Mouse (Mus musculus) liver, embryonic 13.5 days (tissue): Measurements from ENCODE around the gene Dlg2. TPM values are rescaled to one million over a fixed set of nuclear protein-coding genes. Genes with fewer than 3 reads are reported as not detected.

Source experiments
- ATAC-seq: fragments of 200-750 bp; cut with Nextera tagmentation; 2 replicates; pipeline ENCODE4 v1.8.0; 2017; ENCODE audit warnings: low read depth, mild to moderate bottlenecking, moderate number of reproducible peaks, moderate library complexity
- DNase-seq: peaks from one replicate; pipeline ENCODE4 v3.0.0; 2022
- H3K27ac ChIP-seq: fragments of 300-500 bp; sonication (generic); 2 replicates; pipeline ENCODE4 v1.5.1; 2015; ENCODE audit warnings: moderate library complexity, mild to moderate bottlenecking, inconsistent platforms
- H3K27me3 ChIP-seq: fragments of 300-500 bp; sonication (generic); 2 replicates; pipeline ENCODE4 v1.6.1; 2015; ENCODE audit warnings: mild to moderate bottlenecking, inconsistent platforms
- H3K36me3 ChIP-seq: fragments of 300-500 bp; sonication (generic); 2 replicates; pipeline ENCODE4 v1.6.1; 2015; ENCODE audit warnings: mild to moderate bottlenecking, inconsistent platforms
- H3K4me1 ChIP-seq: fragments of 300-500 bp; sonication (generic); replicated peaks from 2 replicates; pipeline ENCODE4 v1.6.1; 2015; ENCODE audit warnings: inconsistent platforms
- H3K4me2 ChIP-seq: fragments of 300-500 bp; sonication (generic); 2 replicates; pipeline ENCODE4 v1.6.1; 2015; ENCODE audit warnings: inconsistent platforms, mild to moderate bottlenecking, moderate library complexity
- H3K4me3 ChIP-seq: fragments of 300-500 bp; sonication (generic); replicated peaks from 2 replicates; pipeline ENCODE4 v1.5.1; 2015; ENCODE audit warnings: mild to moderate bottlenecking, inconsistent platforms
- H3K9ac ChIP-seq: fragments of 300-500 bp; sonication (generic); 2 replicates; pipeline ENCODE4 v1.6.1; 2015; ENCODE audit warnings: mild to moderate bottlenecking, inconsistent platforms
- H3K9me3 ChIP-seq: fragments of 300-500 bp; sonication (generic); replicated peaks from 2 replicates; pipeline ENCODE4 v1.6.1; 2016; ENCODE audit warnings: inconsistent platforms
- WGBS: fragments of 180-500 bp; shearing (Covaris S2); methylation state at CpG from one replicate; pipeline ENCODE4 v1.1.7; 2015; ENCODE audit not compliant: insufficient replicate concordance; 5-methylcytosine and 5-hydroxymethylcytosine counted together
- polyA plus RNA-seq: library from polyadenylated mRNA; unstranded; fragments of >200 nt; fragmentation: Nextera tagmentation; extraction: Ambion mirVana; gene quantifications from 2 replicates; pipeline ENCODE4 v1.2.1, GENCODE M21; 2015

Dlg2 gene
- polyA plus RNA-seq, 1 experiment from 2014 or later, result 0.52 TPM

GRCm38 (mm10) chr7:91567423-91567822 lies 1091.0 kb downstream of the Dlg2 start:
- H3K4me2 ChIP-seq, result no peak overlapping the region
- H3K4me3 ChIP-seq, result no peak overlapping the region
- H3K9ac ChIP-seq, result no peak overlapping the region
- DNase-seq, result no peak
- H3K36me3 ChIP-seq, result no peaks in the 10 kb centered on the region
- H3K27ac ChIP-seq, result no peak overlapping the region
- H3K9me3 ChIP-seq, result no peaks in the 10 kb centered on the region
- H3K27me3 ChIP-seq, result no peaks in the 10 kb centered on the region
- no peak for ATAC-seq
- no peaks in the 10 kb centered on the region for H3K4me1 ChIP-seq

GRCm38 (mm10) chr7:91570969-91571368 lies 1094.5 kb downstream of the Dlg2 start:
- Histone ChIP-seq H3K9ac (no peak overlapping the region), H3K4me1 (no peaks in the 10 kb centered on the region), H3K4me3 (no peak overlapping the region), H3K4me2 (no peak overlapping the region), H3K27ac (no peak overlapping the region), H3K9me3 (no peaks in the 10 kb centered on the region), H3K36me3 (no peaks in the 10 kb centered on the region), H3K27me3 (no peaks in the 10 kb centered on the region)
- ATAC-seq (no peak), DNase-seq (no peak)
- WGBS, result 73% methylated on average over 2 of the region's 2 CpGs

GRCm38 (mm10) chr7:91572666-91573065 lies 1096.2 kb downstream of the Dlg2 start:
- ATAC-seq (no peak), DNase-seq (no peak)
- no peaks in the 10 kb centered on the region for H3K27me3 ChIP-seq
- no peak overlapping the region for H3K27ac ChIP-seq
- WGBS, result 39% methylated on average over 2 of the region's 2 CpGs
- no peak overlapping the region for H3K9ac ChIP-seq
- H3K36me3 ChIP-seq, result no peaks in the 10 kb centered on the region
- H3K4me1 ChIP-seq, result no peaks in the 10 kb centered on the region
- H3K4me2 ChIP-seq, result no peak overlapping the region
- no peaks in the 10 kb centered on the region for H3K9me3 ChIP-seq
- H3K4me3 ChIP-seq, result no peak overlapping the region

- Histone ChIP-seq H3K9me3 (no peaks in the 10 kb centered on the region), H3K9ac (no peak overlapping the region), H3K36me3 (no peaks in the 10 kb centered on the region), H3K4me1 (no peaks in the 10 kb centered on the region), H3K4me3 (no peak overlapping the region), H3K4me2 (no peak overlapping the region), H3K27me3 (no peaks in the 10 kb centered on the region), H3K27ac (no peak overlapping the region)
- ATAC-seq (no peak), DNase-seq (no peak)
Observed at GRCm38 (mm10) chr7:91573321-91573720, 1096.8 kb downstream of the Dlg2 start.

DNA sequence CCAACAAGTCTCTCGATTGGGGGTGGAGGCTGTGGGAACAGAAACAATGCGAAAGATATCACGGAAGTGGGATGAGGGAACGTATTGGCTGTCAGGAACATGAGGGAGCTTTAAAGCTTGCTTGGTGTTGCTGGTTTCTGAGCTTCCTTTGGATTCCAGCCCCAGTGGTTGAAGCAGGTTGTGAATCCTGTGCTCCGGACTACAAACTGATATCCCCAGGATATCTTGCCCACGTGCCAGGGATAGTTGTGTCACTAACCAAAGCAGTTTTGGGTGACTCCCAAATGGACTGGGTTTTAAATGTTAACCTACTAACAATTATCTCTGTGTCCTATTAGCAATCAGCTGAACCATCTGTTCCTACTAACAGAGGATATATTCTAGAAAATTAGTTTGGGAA lies 1099.7 kb downstream of the Dlg2 start:
- Histone ChIP-seq H3K4me2 (no peak overlapping the region), H3K27ac (no peak overlapping the region), H3K27me3 (no peaks in the 10 kb centered on the region), H3K9me3 (no peaks in the 10 kb centered on the region), H3K36me3 (no peaks in the 10 kb centered on the region), H3K4me1 (no peaks in the 10 kb centered on the region), H3K4me3 (no peak overlapping the region), H3K9ac (no peak overlapping the region)
- DNase-seq (no peak), ATAC-seq (no peak)
- 66% methylated on average over 6 of the region's 6 CpGs for WGBS

GRCm38 (mm10) chr7:91582203-91582602 lies 1105.7 kb downstream of the Dlg2 start:
- Histone ChIP-seq H3K9ac (no peak overlapping the region), H3K9me3 (no peaks in the 10 kb centered on the region), H3K27me3 (no peaks in the 10 kb centered on the region), H3K4me2 (no peak overlapping the region), H3K36me3 (no peaks in the 10 kb centered on the region), H3K27ac (no peak overlapping the region), H3K4me1 (no peaks in the 10 kb centered on the region), H3K4me3 (no peak overlapping the region)
- ATAC-seq (no peak), DNase-seq (no peak)
- 53% methylated on average over 2 of the region's 2 CpGs for WGBS

DNA sequence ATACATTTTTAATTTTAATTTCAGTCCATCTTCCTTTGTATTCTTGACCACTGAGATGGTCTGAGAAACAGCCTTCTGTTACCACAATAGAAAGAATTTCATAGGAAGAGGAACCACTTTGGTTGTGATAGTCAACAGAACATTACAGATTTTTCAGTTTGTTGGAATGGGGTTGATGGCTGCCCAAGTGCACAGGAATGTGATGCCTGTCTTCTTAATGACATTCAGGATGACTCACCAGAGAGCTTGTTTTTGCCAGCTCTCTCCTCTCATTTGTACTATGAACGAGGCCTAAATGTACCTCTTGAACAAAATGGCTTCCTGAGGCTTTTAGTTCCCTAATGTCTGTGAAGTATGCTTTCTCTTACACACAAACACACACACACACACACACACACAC lies 1107.1 kb downstream of the Dlg2 start:
- Histone ChIP-seq H3K4me3 (no peak overlapping the region), H3K9ac (no peak overlapping the region), H3K36me3 (no peaks in the 10 kb centered on the region), H3K4me2 (no peak overlapping the region), H3K27me3 (no peaks in the 10 kb centered on the region), H3K27ac (no peak overlapping the region), H3K9me3 (no peaks in the 10 kb centered on the region), H3K4me1 (no peaks in the 10 kb centered on the region)
- 33% methylated on average over 1 of the region's 1 CpGs for WGBS
- ATAC-seq (no peak), DNase-seq (no peak)

DNA sequence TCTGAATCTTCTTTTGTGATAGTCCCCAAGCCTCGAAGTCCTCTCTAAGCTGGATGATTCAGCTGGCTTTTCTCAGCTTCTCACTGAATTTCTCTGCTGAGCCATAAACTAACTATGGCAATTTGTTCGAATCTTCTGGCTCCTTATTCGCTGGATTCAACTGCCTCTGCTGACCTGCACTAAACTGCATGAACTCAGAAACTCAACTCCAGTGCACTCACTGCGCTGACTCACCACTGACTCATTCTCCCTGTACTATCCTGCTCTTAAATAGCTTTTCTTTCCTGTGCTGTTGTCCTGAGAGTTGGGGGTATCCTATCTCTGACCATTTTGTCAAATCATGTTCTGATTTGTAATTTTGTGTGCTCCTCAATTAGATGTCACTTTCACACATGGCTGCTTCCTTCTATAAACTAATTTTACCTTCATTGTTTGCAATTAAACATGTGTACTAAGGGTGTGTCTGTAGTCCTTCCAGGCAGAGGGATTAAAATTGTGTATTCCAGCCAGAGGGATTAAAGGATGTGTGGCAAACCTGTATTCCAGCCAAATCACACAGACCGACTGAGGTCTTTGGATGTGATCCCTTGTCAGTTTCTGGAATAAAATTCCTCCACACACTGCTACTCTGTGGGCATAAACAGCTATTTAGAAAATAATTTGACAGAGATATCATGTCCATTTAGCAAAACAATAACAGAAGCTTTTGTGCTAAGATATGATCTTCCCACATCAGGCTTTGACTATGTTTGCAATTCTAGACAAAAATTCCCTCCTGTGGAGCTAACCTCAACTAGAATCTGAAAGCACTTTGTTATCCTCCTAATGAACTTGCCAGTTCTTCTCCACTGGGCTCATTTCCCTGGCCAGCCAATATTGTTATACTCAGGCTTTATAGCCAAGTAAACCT lies 1115.0 kb downstream of the Dlg2 start:
- no peak for ATAC-seq
- Histone ChIP-seq H3K9me3 (no peaks in the 10 kb centered on the region), H3K27ac (no peak overlapping the region), H3K9ac (no peak overlapping the region), H3K4me3 (no peak overlapping the region), H3K27me3 (no peaks in the 10 kb centered on the region), H3K4me1 (no peaks in the 10 kb centered on the region), H3K4me2 (no peak overlapping the region), H3K36me3 (no peaks in the 10 kb centered on the region)
- 51% methylated on average over 5 of the region's 5 CpGs for WGBS
- DNase-seq, result no peak

- no peak for DNase-seq
- no peaks in the 10 kb centered on the region for H3K27me3 ChIP-seq
- no peaks in the 10 kb centered on the region for H3K9me3 ChIP-seq
- WGBS, result 21% methylated on average over 4 of the region's 4 CpGs
- no peak overlapping the region for H3K9ac ChIP-seq
- no peak overlapping the region for H3K27ac ChIP-seq
- H3K4me2 ChIP-seq, result no peak overlapping the region
- H3K36me3 ChIP-seq, result no peaks in the 10 kb centered on the region
- H3K4me3 ChIP-seq, result no peak overlapping the region
- ATAC-seq, result no peak
- no peaks in the 10 kb centered on the region for H3K4me1 ChIP-seq
Observed at GRCm38 (mm10) chr7:91598549-91598948, 1122.1 kb downstream of the Dlg2 start.

GRCm38 (mm10) chr7:91601307-91601706 lies 1124.8 kb downstream of the Dlg2 start:
- Histone ChIP-seq H3K9me3 (no peaks in the 10 kb centered on the region), H3K36me3 (no peaks in the 10 kb centered on the region), H3K9ac (no peak overlapping the region), H3K4me3 (no peak overlapping the region), H3K4me1 (no peaks in the 10 kb centered on the region), H3K27ac (no peak overlapping the region), H3K4me2 (no peak overlapping the region), H3K27me3 (no peaks in the 10 kb centered on the region)
- DNase-seq (no peak), ATAC-seq (no peak)

- Histone ChIP-seq H3K27me3 (no peaks in the 10 kb centered on the region), H3K36me3 (no peaks in the 10 kb centered on the region), H3K9me3 (no peaks in the 10 kb centered on the region), H3K4me3 (no peak overlapping the region), H3K4me1 (no peaks in the 10 kb centered on the region), H3K27ac (no peak overlapping the region), H3K4me2 (no peak overlapping the region), H3K9ac (no peak overlapping the region)
- ATAC-seq (no peak), DNase-seq (no peak)
- WGBS, result 57% methylated on average over 4 of the region's 4 CpGs
Observed at GRCm38 (mm10) chr7:91603561-91603960, 1127.1 kb downstream of the Dlg2 start.

- H3K9me3 ChIP-seq, result no peaks in the 10 kb centered on the region
- no peak overlapping the region for H3K4me3 ChIP-seq
- no peaks in the 10 kb centered on the region for H3K36me3 ChIP-seq
- H3K4me2 ChIP-seq, result no peak overlapping the region
- H3K27me3 ChIP-seq, result no peaks in the 10 kb centered on the region
- ATAC-seq (no peak), DNase-seq (no peak)
- H3K27ac ChIP-seq, result no peak overlapping the region
- no peak overlapping the region for H3K9ac ChIP-seq
- H3K4me1 ChIP-seq, result no peaks in the 10 kb centered on the region
- whole genome bisulfite sequencing, result 53% methylated on average over 1 of the region's 1 CpGs
Observed at GRCm38 (mm10) chr7:91653033-91653432, 1176.6 kb downstream of the Dlg2 start.
